Mouse (Mus musculus) midbrain, postnatal 0 days (tissue): ENCODE measurements around the gene Mttp. TPM values are rescaled to one million over a fixed set of nuclear protein-coding genes. Genes with fewer than 3 reads are reported as not detected.

Experiments
- ATAC-seq: fragments of 200-750 bp; cut with Nextera tagmentation; 2 replicates; pipeline ENCODE4 v1.8.0; 2017; ENCODE audit warnings: moderate number of reproducible peaks, mild to moderate bottlenecking, moderate TSS enrichment, moderate library complexity; ENCODE audit not compliant: low FRiP score
- DNase-seq: peaks from one replicate; pipeline ENCODE4 v3.0.0-alpha.2; 2015; ENCODE audit warnings: low spot score
- H3K27ac ChIP-seq: fragments of 300-500 bp; sonication (generic); 2 replicates; pipeline ENCODE4 v1.5.1; 2014; ENCODE audit warnings: low read depth, mild to moderate bottlenecking, low read length, mixed read lengths
- H3K27me3 ChIP-seq: fragments of 300-500 bp; sonication (generic); 2 replicates; pipeline ENCODE4 v1.6.1; 2014; ENCODE audit warnings: low read length, control low read depth, mixed read lengths; ENCODE audit not compliant: insufficient read depth
- H3K36me3 ChIP-seq: fragments of 300-500 bp; sonication (generic); 2 replicates; pipeline ENCODE4 v1.6.1; 2014; ENCODE audit warnings: low read length, control low read depth, mixed read lengths; ENCODE audit not compliant: insufficient read depth
- H3K4me1 ChIP-seq: fragments of 300-500 bp; sonication (generic); 2 replicates; pipeline ENCODE4 v1.6.1; 2014; ENCODE audit warnings: mild to moderate bottlenecking, control low read depth, antibody characterized with exemption, low read length, mixed read lengths; ENCODE audit not compliant: insufficient read depth
- H3K4me2 ChIP-seq: fragments of 300-500 bp; sonication (generic); 2 replicates; pipeline ENCODE4 v1.6.1; 2014; ENCODE audit warnings: low read depth, mild to moderate bottlenecking, low read length, mixed read lengths; ENCODE audit not compliant: poor library complexity, severe bottlenecking
- H3K4me3 ChIP-seq: fragments of 300-500 bp; sonication (generic); 2 replicates; pipeline ENCODE4 v1.5.1; 2014; ENCODE audit warnings: low read depth, mild to moderate bottlenecking, low read length, moderate library complexity
- H3K9ac ChIP-seq: fragments of 300-500 bp; sonication (generic); replicated peaks from 2 replicates; pipeline ENCODE4 v1.6.1; 2014; ENCODE audit warnings: mild to moderate bottlenecking, low read length, moderate library complexity, mixed read lengths; ENCODE audit not compliant: poor library complexity, severe bottlenecking
- H3K9me3 ChIP-seq: fragments of 300-500 bp; sonication (generic); 2 replicates; pipeline ENCODE4 v1.6.1; 2016; ENCODE audit warnings: low read length, control low read depth
- CTCF ChIP-seq: IDR thresholded peaks from 2 replicates; pipeline ENCODE4 v1.5.1; 2016; ENCODE audit warnings: antibody characterized with exemption, mild to moderate bottlenecking
- WGBS: fragments of 180-500 bp; shearing (Covaris S2); extraction: QIAGEN DNeasy Blood & Tissue Kit; methylation state at CpG from one replicate; pipeline ENCODE4 v1.1.7; 2014; 5-methylcytosine and 5-hydroxymethylcytosine counted together
- polyA plus RNA-seq: library from polyadenylated mRNA; unstranded; fragments of >200 nt; fragmentation: Nextera tagmentation; extraction: Ambion mirVana; gene quantifications from 2 replicates; pipeline ENCODE4 v1.2.1, GENCODE M21; 2015
- total RNA-seq: library from RNA; depleted of rRNA; stranded (reverse); fragments of >200 nt; gene quantifications from 2 replicates; pipeline ENCODE4 v1.2.3, GENCODE M21; 2014; rRNA removed

Gene Mttp
- total and polyA plus RNA-seq, 2 experiments from 2014 or later: 4.9 to 6.7 TPM

- Histone ChIP-seq H3K27ac (no peak overlapping the region), H3K9ac (no peak overlapping the region), H3K4me2 (no peak overlapping the region), H3K36me3 (no peaks in the 10 kb centered on the region), H3K4me1 (no peaks in the 10 kb centered on the region), H3K4me3 (no peak overlapping the region), H3K27me3 (no peaks in the 10 kb centered on the region), H3K9me3 (no peaks in the 10 kb centered on the region)
- DNase-seq (no peak), ATAC-seq (no peak)
- TF ChIP-seq CTCF: no peak
- 89% methylated on average over 11 of the region's 11 CpGs for WGBS
Observed at GRCm38 (mm10) chr3:138050772-138051171, 94.0 kb downstream of the Mttp start.

GRCm38 (mm10) chr3:138049555-138049954 is 95.2 kb downstream of the Mttp start:
- DNase-seq (no peak), ATAC-seq (no peak)
- H3K9ac ChIP-seq: no peak overlapping the region
- no peak overlapping the region for H3K4me2 ChIP-seq
- H3K4me1 ChIP-seq: no peaks in the 10 kb centered on the region
- no peaks in the 10 kb centered on the region for H3K36me3 ChIP-seq
- TF ChIP-seq CTCF: no peak
- 89% methylated on average over 6 of the region's 6 CpGs for WGBS
- no peaks in the 10 kb centered on the region for H3K27me3 ChIP-seq
- no peak overlapping the region for H3K4me3 ChIP-seq
- H3K27ac ChIP-seq: no peak overlapping the region
- no peaks in the 10 kb centered on the region for H3K9me3 ChIP-seq

DNA sequence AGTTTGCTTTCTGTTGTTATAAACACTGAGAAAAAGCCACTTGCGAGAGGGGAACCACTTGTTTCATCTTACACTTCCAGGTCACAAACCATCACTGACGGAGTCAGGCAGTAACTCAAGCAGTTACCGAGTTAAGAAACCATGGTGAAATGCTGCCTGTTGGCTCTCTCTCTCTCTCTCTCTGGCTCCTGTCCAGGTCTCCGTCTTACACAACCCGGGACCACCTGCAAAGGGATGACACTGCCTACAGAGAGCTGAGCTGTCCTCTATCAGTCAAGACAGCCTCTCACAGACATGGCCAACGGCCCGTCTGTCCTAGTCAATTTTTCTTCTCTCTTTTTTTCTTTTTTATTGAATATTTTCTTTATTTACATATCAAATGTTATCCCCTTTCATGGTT is 101.5 kb downstream of the Mttp start:
- Histone ChIP-seq H3K4me1 (no peaks in the 10 kb centered on the region), H3K4me3 (no peak overlapping the region), H3K27me3 (no peaks in the 10 kb centered on the region), H3K9me3 (no peaks in the 10 kb centered on the region), H3K36me3 (no peaks in the 10 kb centered on the region), H3K4me2 (no peak overlapping the region), H3K9ac (no peak overlapping the region), H3K27ac (no peak overlapping the region)
- 63% methylated on average over 7 of the region's 7 CpGs for WGBS
- peak; percentile 32 for DNase-seq
- ATAC-seq: no peak
- TF ChIP-seq CTCF: no peak

- no peaks in the 10 kb centered on the region for H3K36me3 ChIP-seq
- H3K4me1 ChIP-seq: no peaks in the 10 kb centered on the region
- no peak overlapping the region for H3K9ac ChIP-seq
- DNase-seq (peak; percentile 32), ATAC-seq (no peak)
- no peaks in the 10 kb centered on the region for H3K27me3 ChIP-seq
- no peaks in the 10 kb centered on the region for H3K9me3 ChIP-seq
- no peak for TF ChIP-seq CTCF
- no peak overlapping the region for H3K4me3 ChIP-seq
- no peak overlapping the region for H3K27ac ChIP-seq
- whole genome bisulfite sequencing: 54% methylated on average over 3 of the region's 3 CpGs
- no peak overlapping the region for H3K4me2 ChIP-seq
Observed at GRCm38 (mm10) chr3:138041591-138042301, 103.0 kb downstream of the Mttp start.

DNA sequence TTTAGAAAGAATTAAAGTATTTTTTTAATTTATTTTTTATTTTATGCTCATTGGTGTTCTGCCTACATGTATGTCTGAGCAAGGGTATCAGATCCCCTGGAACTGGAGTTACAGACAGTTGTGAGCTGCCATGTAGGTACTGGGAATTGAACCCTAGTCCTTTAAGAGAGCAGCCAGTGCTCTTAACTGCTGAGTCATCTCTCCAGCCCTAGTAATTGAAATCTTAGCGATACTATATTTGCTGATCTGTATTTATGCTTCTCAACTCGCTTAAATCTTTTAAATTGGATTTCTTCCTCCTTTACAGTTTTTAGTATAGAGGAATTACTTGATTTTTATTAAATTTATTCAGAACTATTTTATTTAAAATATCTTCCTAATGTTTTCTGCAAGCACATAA is 103.8 kb downstream of the Mttp start:
- DNase-seq (no peak), ATAC-seq (no peak)
- Histone ChIP-seq H3K4me3 (no peak overlapping the region), H3K4me2 (no peak overlapping the region), H3K9me3 (no peaks in the 10 kb centered on the region), H3K9ac (no peak overlapping the region), H3K27me3 (no peaks in the 10 kb centered on the region), H3K27ac (no peak overlapping the region), H3K36me3 (no peaks in the 10 kb centered on the region), H3K4me1 (no peaks in the 10 kb centered on the region)
- TF ChIP-seq CTCF: no peak
- 75% methylated on average over 2 of the region's 2 CpGs for WGBS

Other genes with a start within 250 kb of the Mttp start
- 87.1 and 97.7 TPM in 2 replicates for gene Lamtor3, start 226.5 kb downstream of the Mttp start, total RNA-seq
- gene Lamtor3, start 226.5 kb downstream of the Mttp start, polyA plus RNA-seq: 113 and 122 TPM in 2 replicates
- gene Dapp1, start 163.4 kb downstream of the Mttp start, total RNA-seq: 2.3 and 4.0 TPM in 2 replicates
- 1.3 and 1.9 TPM in 2 replicates for gene Dapp1, start 163.4 kb downstream of the Mttp start, polyA plus RNA-seq
- 0.11 and 0.24 TPM in 2 replicates for gene 1110002E22Rik, start 79.9 kb downstream of the Mttp start, total RNA-seq
- gene 1110002E22Rik, start 79.9 kb downstream of the Mttp start, polyA plus RNA-seq: 0.04 and 0.05 TPM in 2 replicates
- not detected in 2 replicates for gene Gm5105, start 77.6 kb downstream of the Mttp start, total RNA-seq
- 0.11 and 0.12 TPM in 2 replicates for gene Gm5105, start 77.6 kb downstream of the Mttp start, polyA plus RNA-seq
- 2.5 and 5.3 TPM in 2 replicates for gene Trmt10a, start 1.5 kb downstream of the Mttp start, total RNA-seq
- gene Trmt10a, start 1.5 kb downstream of the Mttp start, polyA plus RNA-seq: 8.4 and 9.5 TPM in 2 replicates
- gene 4930579F01Rik, start 48.9 kb upstream of the Mttp start, total RNA-seq: not detected in 2 replicates
- not detected in 2 replicates for gene 4930579F01Rik, start 48.9 kb upstream of the Mttp start, polyA plus RNA-seq
- 0.99 and 3.2 TPM in 2 replicates for gene Adh7, start 72.8 kb upstream of the Mttp start, total RNA-seq
- gene Adh7, start 72.8 kb upstream of the Mttp start, polyA plus RNA-seq: 1.5 and 2.0 TPM in 2 replicates
- 0.80 and 4.2 TPM in 2 replicates for gene Adh1, start 116.0 kb upstream of the Mttp start, total RNA-seq
- 3.2 and 4.0 TPM in 2 replicates for gene Adh1, start 116.0 kb upstream of the Mttp start, polyA plus RNA-seq
- gene Adh6a, start 168.3 kb upstream of the Mttp start, total RNA-seq: not detected in 2 replicates
- not detected in 2 replicates for gene Adh6a, start 168.3 kb upstream of the Mttp start, polyA plus RNA-seq
- 0.38 and 0.71 TPM in 2 replicates for gene Adh6b, start 196.8 kb upstream of the Mttp start, total RNA-seq
- gene Adh6b, start 196.8 kb upstream of the Mttp start, polyA plus RNA-seq: 0.15 and 0.20 TPM in 2 replicates